Mouse (Mus musculus): ENCODE measurements at regions not wholly inside any gene's neighbourhood (a gene's known extent, or its start where the extent isn't known, plus 50 kb on each side); places are given as distances from the start of the nearest gene placed in this dataset.

DNA sequence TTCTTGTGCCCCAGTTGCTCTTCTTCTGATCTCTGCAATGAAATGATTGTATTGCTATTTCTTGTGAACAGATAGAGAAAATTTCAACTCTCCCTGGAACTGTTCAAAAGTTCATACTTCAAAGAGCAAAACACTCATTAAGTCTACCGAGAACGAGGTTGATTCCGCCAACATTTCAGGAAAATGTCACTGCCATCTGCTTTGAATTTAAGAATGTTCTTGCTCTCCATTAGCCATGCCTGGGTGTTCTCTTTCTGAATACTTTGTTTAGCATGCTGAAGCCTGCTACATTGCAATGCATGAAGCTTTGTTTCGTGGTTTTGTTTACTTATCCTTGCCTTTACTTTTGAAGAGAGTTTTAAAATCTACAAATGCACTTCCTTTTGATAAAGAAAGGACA lies 363.4 kb downstream of the Kctd12 start:
- WGBS, result 73% methylated on average over 4 of the region's 4 CpGs
- no peak overlapping the region for H3K27ac ChIP-seq (ENCODE audit: low read length)
- no peak overlapping the region for H3K9ac ChIP-seq (replicated peaks; ENCODE audit: low read length)
- ATAC-seq (ENCODE audit: low FRiP score, low TSS enrichment), result no peak
- no peaks in the 10 kb centered on the region for H3K4me1 ChIP-seq (ENCODE audit: insufficient read depth, low read length)
- H3K27me3 ChIP-seq (ENCODE audit: insufficient read depth, low read length), result no peaks in the 10 kb centered on the region
- no peak overlapping the region for H3K4me2 ChIP-seq (replicated peaks; ENCODE audit: low read depth, low read length)
- no peaks in the 10 kb centered on the region for H3K9me3 ChIP-seq (ENCODE audit: low read length)
- no peak overlapping the region for H3K4me3 ChIP-seq (ENCODE audit: low read length)
- no peaks in the 10 kb centered on the region for H3K36me3 ChIP-seq (ENCODE audit: insufficient read depth, low read length)

DNA sequence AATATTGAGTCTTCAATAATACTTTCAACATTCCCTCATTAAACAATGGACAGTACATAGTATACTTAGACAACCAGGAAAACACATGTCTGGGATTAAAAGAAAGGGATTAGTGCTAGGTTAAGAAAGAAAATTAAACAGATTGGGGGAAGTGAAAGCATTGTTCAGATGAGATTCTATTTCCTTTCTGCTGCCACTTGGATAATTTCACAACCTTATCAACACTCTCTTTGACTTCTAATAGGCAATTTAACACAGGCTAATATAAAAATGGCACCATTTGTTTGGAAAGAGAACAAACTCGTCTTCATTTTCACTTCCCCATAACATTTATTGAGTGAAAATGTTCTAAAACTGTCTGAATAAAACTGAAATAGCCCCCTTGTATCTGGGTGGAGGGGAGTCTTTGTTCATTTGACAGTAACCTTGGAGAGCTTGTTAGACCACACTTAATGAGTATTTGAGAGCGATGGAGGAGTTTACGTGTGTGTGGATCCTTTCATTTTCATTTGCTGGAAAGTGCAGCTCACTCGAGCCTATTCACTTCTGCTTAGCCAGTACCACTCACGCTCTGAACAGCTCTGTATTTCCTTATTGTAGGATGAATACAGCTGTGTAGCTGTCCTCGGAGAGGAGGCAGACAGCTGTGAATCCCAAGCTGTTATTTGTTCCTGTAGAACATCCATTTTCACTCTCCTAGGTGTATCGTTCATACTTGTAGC lies 366.7 kb downstream of the Kctd12 start:
- ATAC-seq (ENCODE audit: low FRiP score, low TSS enrichment), result no peak
- H3K36me3 ChIP-seq (ENCODE audit: insufficient read depth, low read length), result no peaks in the 10 kb centered on the region
- H3K4me2 ChIP-seq (replicated peaks; ENCODE audit: low read depth, low read length), result no peak overlapping the region
- H3K4me1 ChIP-seq (ENCODE audit: insufficient read depth, low read length), result no peaks in the 10 kb centered on the region
- H3K27ac ChIP-seq (ENCODE audit: low read length), result no peak overlapping the region
- no peaks in the 10 kb centered on the region for H3K9me3 ChIP-seq (ENCODE audit: low read length)
- H3K27me3 ChIP-seq (ENCODE audit: insufficient read depth, low read length), result no peaks in the 10 kb centered on the region
- H3K9ac ChIP-seq (replicated peaks; ENCODE audit: low read length), result no peak overlapping the region
- H3K4me3 ChIP-seq (ENCODE audit: low read length), result no peak overlapping the region
- WGBS, result 72% methylated on average over 7 of the region's 7 CpGs

DNA sequence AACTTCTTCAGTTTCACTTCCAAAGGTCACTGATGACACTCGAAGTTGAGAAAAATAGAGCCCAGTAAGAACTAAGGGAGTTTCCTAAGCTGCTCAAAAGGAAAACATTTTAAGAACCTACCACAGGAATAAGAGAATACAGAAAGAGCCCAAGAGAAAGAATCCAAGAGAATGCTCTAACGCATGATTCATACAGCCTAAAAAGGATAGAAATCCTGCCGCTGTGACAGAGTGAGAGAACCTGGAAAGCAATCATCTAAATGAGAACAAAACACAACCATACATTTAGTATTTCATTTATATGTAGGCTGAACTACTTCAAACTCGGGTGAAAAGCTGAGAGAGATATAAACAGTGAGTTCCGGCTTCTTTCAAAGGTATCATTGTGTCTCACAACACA lies 376.4 kb downstream of the Kctd12 start:
- Histone ChIP-seq H3K9me3 (ENCODE audit: low read length) (no peaks in the 10 kb centered on the region), H3K4me2 (replicated peaks; ENCODE audit: low read depth, low read length) (no peak overlapping the region), H3K9ac (replicated peaks; ENCODE audit: low read length) (no peak overlapping the region), H3K27ac (ENCODE audit: low read length) (no peak overlapping the region), H3K27me3 (ENCODE audit: insufficient read depth, low read length) (no peaks in the 10 kb centered on the region), H3K36me3 (ENCODE audit: insufficient read depth, low read length) (no peaks in the 10 kb centered on the region), H3K4me3 (ENCODE audit: low read length) (no peak overlapping the region), H3K4me1 (ENCODE audit: insufficient read depth, low read length) (no peaks in the 10 kb centered on the region)
- 82% methylated on average over 5 of the region's 5 CpGs for WGBS
- no peak for ATAC-seq (ENCODE audit: low FRiP score, low TSS enrichment)

DNA sequence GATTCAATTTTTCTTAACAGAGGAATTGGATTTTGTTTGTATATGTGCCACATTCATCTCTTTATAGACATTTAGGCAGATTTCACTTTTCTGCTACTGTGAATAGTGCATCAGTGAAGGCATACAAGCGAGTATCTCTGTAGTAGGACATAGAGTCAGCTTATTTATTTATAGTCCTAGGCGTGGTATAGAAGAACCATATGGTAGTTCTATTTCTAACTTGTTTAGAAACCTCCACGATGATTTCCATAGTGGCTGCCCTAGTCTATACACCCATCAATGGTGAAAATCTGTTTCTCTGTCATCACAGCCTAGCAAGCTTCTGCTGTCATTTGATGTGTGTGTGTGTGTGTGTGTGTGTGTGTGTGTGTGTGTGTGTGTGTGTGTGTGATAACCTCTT lies 387.6 kb downstream of the Kctd12 start:
- Histone ChIP-seq H3K9ac (replicated peaks; ENCODE audit: low read length) (no peak overlapping the region), H3K4me3 (ENCODE audit: low read length) (no peak overlapping the region), H3K4me2 (replicated peaks; ENCODE audit: low read depth, low read length) (no peak overlapping the region), H3K4me1 (ENCODE audit: insufficient read depth, low read length) (no peaks in the 10 kb centered on the region), H3K9me3 (ENCODE audit: low read length) (no peaks in the 10 kb centered on the region), H3K27me3 (ENCODE audit: insufficient read depth, low read length) (no peaks in the 10 kb centered on the region), H3K36me3 (ENCODE audit: insufficient read depth, low read length) (no peaks in the 10 kb centered on the region), H3K27ac (ENCODE audit: low read length) (no peak overlapping the region)
- ATAC-seq (ENCODE audit: low FRiP score, low TSS enrichment), result no peak
- WGBS, result 81% methylated on average over 3 of the region's 3 CpGs

DNA sequence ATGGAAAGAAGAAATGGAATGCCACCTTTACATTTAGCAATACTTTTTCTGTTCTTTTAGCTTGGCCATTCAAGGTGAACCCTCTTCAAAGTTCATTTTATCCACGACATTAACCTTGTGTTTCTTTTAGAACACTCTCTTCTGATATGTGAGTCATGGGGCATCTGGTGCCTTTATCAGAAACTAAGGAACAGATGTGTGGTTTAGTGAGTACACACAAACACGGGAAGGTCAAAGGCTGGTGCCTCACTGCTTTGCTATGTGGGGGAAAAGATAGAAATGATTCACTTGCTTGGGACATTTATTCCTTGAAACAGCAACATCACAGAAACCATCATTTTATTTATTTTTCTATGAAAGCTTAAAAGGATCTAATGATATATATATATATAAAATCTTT lies 428.7 kb downstream of the Kctd12 start:
- no peak overlapping the region for H3K9ac ChIP-seq (replicated peaks; ENCODE audit: low read length)
- H3K27me3 ChIP-seq (ENCODE audit: insufficient read depth, low read length), result no peaks in the 10 kb centered on the region
- no peaks in the 10 kb centered on the region for H3K4me1 ChIP-seq (ENCODE audit: insufficient read depth, low read length)
- no peaks in the 10 kb centered on the region for H3K9me3 ChIP-seq (ENCODE audit: low read length)
- H3K27ac ChIP-seq (ENCODE audit: low read length), result no peak overlapping the region
- no peak for ATAC-seq (ENCODE audit: low FRiP score, low TSS enrichment)
- H3K36me3 ChIP-seq (ENCODE audit: insufficient read depth, low read length), result no peaks in the 10 kb centered on the region
- H3K4me2 ChIP-seq (replicated peaks; ENCODE audit: low read depth, low read length), result no peak overlapping the region
- 58% methylated on average over 2 of the region's 2 CpGs for WGBS
- no peak overlapping the region for H3K4me3 ChIP-seq (ENCODE audit: low read length)

DNA sequence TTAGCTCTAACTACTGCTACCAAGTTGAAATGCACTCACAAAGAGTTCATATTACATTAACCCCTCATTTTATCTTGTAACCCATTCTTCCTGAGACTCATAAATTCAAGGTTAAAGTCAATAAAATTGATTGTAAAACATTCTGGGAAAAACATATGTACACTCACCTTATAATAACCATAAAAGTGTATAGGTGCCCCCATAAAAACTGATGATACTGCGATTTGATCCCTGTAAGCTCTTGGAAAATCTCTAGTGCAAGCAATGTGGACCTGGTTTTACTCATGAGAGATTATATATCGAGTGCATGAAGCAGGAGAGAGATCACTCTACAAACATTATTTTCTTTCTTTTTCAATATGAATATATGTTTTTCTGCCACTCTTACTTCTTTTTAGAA lies 429.8 kb downstream of the Kctd12 start:
- Histone ChIP-seq H3K4me2 (replicated peaks; ENCODE audit: low read depth, low read length) (no peak overlapping the region), H3K36me3 (ENCODE audit: insufficient read depth, low read length) (no peaks in the 10 kb centered on the region), H3K27ac (ENCODE audit: low read length) (no peak overlapping the region), H3K27me3 (ENCODE audit: insufficient read depth, low read length) (no peaks in the 10 kb centered on the region), H3K4me3 (ENCODE audit: low read length) (no peak overlapping the region), H3K9me3 (ENCODE audit: low read length) (no peaks in the 10 kb centered on the region), H3K4me1 (ENCODE audit: insufficient read depth, low read length) (no peaks in the 10 kb centered on the region), H3K9ac (replicated peaks; ENCODE audit: low read length) (no peak overlapping the region)
- 74% methylated on average over 2 of the region's 2 CpGs for WGBS
- no peak for ATAC-seq (ENCODE audit: low FRiP score, low TSS enrichment)

DNA sequence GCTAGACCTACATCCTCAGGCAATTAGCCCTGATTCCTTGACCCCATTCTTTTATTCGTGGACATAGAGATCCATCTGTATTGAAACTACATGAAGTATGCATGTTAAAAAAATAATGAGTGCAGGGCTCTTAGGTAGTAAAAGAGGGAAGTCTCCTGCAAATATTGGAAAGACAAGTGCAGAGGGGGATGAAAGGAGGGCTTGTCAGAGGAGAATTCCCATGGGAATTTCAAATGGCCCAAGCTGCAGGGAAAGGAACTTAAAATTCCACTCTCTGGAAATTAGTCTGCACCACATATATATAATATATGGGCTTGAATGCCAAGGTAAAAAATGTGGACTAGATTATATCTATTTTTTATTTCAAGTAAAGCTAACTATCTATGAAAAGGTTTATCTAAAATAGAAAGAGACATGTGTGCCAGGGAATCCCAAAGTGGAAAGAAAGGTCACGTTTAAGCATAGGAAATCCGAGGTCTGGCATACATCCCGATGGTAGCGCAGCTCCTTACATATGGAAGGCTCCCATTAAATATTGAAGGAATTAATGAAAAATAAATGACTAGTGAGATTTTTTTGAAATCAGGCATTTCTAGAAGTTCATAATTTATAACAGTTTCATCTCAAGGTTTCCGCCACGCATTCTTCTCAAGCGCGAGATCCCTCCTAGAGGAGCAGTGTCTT lies 457.4 kb downstream of the Kctd12 start:
- no peaks in the 10 kb centered on the region for H3K36me3 ChIP-seq (ENCODE audit: insufficient read depth, low read length)
- H3K9me3 ChIP-seq (ENCODE audit: low read length), result no peaks in the 10 kb centered on the region
- ATAC-seq (ENCODE audit: low FRiP score, low TSS enrichment), result no peak
- H3K4me1 ChIP-seq (ENCODE audit: insufficient read depth, low read length), result no peaks in the 10 kb centered on the region
- H3K9ac ChIP-seq (replicated peaks; ENCODE audit: low read length), result no peak overlapping the region
- no peaks in the 10 kb centered on the region for H3K27me3 ChIP-seq (ENCODE audit: insufficient read depth, low read length)
- H3K4me2 ChIP-seq (replicated peaks; ENCODE audit: low read depth, low read length), result no peak overlapping the region
- no peak overlapping the region for H3K27ac ChIP-seq (ENCODE audit: low read length)
- H3K4me3 ChIP-seq (ENCODE audit: low read length), result no peak overlapping the region
- 82% methylated on average over 9 of the region's 9 CpGs for WGBS

DNA sequence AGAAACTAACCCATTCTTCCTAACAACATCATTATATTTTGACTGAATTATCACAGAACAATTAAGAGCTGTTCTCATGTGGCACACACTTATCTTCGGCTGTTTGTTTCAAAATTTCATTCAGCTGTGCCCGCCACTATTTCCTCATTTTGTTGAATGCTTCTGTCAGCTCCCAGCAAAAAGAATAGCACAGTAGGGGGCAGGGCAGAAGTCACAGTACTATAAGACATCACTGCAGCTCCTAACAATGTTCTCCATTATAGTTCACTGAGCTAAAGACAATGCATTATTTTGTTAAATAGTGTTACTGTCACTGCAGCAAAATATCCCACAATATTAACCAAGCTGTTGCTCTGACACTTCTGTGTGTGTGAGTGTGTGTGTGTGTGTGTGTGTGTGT lies 465.7 kb downstream of the Kctd12 start:
- H3K4me1 ChIP-seq (ENCODE audit: insufficient read depth, low read length), result no peaks in the 10 kb centered on the region
- no peak overlapping the region for H3K9ac ChIP-seq (replicated peaks; ENCODE audit: low read length)
- H3K27me3 ChIP-seq (ENCODE audit: insufficient read depth, low read length), result no peaks in the 10 kb centered on the region
- ATAC-seq (ENCODE audit: low FRiP score, low TSS enrichment), result no peak
- H3K27ac ChIP-seq (ENCODE audit: low read length), result no peak overlapping the region
- 56% methylated on average over 2 of the region's 2 CpGs for WGBS
- no peak overlapping the region for H3K4me2 ChIP-seq (replicated peaks; ENCODE audit: low read depth, low read length)
- H3K9me3 ChIP-seq (ENCODE audit: low read length), result no peaks in the 10 kb centered on the region
- H3K4me3 ChIP-seq (ENCODE audit: low read length), result no peak overlapping the region
- no peaks in the 10 kb centered on the region for H3K36me3 ChIP-seq (ENCODE audit: insufficient read depth, low read length)

DNA sequence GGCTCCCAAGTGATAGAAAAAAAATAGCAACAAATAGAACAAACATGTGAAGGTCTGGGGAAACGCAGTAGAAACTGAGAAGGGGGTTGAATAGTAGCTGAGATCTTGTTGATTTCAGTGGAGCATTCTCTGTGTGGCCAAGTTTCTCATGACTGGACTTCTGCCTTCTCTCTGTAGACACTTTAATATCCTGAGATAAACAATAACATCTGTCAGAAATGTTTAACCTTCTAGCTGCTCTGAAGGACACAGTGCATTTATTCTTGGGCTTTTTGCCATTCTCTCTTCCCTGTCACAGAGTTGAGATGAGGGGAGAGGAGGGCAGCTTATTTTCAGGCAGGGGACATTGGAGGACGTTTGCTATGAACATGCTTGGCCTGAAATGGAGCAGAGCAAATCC lies 467.9 kb downstream of the Kctd12 start:
- 58% methylated on average over 2 of the region's 2 CpGs for WGBS
- no peak for ATAC-seq (ENCODE audit: low FRiP score, low TSS enrichment)
- H3K9ac ChIP-seq (replicated peaks; ENCODE audit: low read length), result no peak overlapping the region

DNA sequence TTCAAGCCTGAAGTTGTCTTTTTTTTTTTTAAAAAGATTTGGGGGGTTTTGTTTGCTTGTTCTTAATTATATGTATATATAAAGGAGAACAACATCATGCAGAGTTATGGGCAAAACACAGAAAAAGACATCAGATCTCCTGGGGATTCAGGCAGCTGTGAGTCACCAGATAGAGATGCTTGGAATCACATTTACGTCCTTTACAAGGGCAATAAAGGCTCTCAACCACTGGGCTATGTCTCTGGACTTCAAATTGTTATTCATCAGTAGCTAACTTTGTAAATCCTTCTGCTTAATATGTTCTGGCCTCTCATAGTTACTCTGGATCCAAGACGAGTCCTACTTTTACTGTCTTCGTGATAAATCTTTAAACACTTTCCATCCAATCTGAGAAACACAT lies 469.8 kb downstream of the Kctd12 start:
- Histone ChIP-seq H3K27me3 (ENCODE audit: insufficient read depth, low read length) (no peaks in the 10 kb centered on the region), H3K9ac (replicated peaks; ENCODE audit: low read length) (no peak overlapping the region), H3K4me3 (ENCODE audit: low read length) (no peak overlapping the region), H3K4me1 (ENCODE audit: insufficient read depth, low read length) (no peaks in the 10 kb centered on the region), H3K36me3 (ENCODE audit: insufficient read depth, low read length) (no peaks in the 10 kb centered on the region), H3K27ac (ENCODE audit: low read length) (no peak overlapping the region), H3K4me2 (replicated peaks; ENCODE audit: low read depth, low read length) (no peak overlapping the region), H3K9me3 (ENCODE audit: low read length) (no peaks in the 10 kb centered on the region)
- WGBS, result 51% methylated on average over 3 of the region's 3 CpGs
- ATAC-seq (ENCODE audit: low FRiP score, low TSS enrichment), result no peak

More for the DNA sequence above, 467.9 kb downstream of the Kctd12 start:
- H3K36me3 ChIP-seq (ENCODE audit: insufficient read depth, low read length), result no peaks in the 10 kb centered on the region
- no peaks in the 10 kb centered on the region for H3K4me1 ChIP-seq (ENCODE audit: insufficient read depth, low read length)
- H3K27ac ChIP-seq (ENCODE audit: low read length), result no peak overlapping the region
- no peaks in the 10 kb centered on the region for H3K27me3 ChIP-seq (ENCODE audit: insufficient read depth, low read length)
- no peak overlapping the region for H3K4me3 ChIP-seq (ENCODE audit: low read length)
- H3K4me2 ChIP-seq (replicated peaks; ENCODE audit: low read depth, low read length), result no peak overlapping the region
- no peaks in the 10 kb centered on the region for H3K9me3 ChIP-seq (ENCODE audit: low read length)

Measured in kidney, embryonic 16.5 days (tissue).